Mouse (Mus musculus): ENCODE measurements around the gene Aatk. TPM values are rescaled to one million over a fixed set of nuclear protein-coding genes. Genes with fewer than 3 reads are reported as not detected.
A peak's percentile ranks its signal among the peaks of the same experiment; 100 is the strongest.

Aatk gene
- polyA plus RNA-seq, 1 experiment, result 235 TPM

DNA sequence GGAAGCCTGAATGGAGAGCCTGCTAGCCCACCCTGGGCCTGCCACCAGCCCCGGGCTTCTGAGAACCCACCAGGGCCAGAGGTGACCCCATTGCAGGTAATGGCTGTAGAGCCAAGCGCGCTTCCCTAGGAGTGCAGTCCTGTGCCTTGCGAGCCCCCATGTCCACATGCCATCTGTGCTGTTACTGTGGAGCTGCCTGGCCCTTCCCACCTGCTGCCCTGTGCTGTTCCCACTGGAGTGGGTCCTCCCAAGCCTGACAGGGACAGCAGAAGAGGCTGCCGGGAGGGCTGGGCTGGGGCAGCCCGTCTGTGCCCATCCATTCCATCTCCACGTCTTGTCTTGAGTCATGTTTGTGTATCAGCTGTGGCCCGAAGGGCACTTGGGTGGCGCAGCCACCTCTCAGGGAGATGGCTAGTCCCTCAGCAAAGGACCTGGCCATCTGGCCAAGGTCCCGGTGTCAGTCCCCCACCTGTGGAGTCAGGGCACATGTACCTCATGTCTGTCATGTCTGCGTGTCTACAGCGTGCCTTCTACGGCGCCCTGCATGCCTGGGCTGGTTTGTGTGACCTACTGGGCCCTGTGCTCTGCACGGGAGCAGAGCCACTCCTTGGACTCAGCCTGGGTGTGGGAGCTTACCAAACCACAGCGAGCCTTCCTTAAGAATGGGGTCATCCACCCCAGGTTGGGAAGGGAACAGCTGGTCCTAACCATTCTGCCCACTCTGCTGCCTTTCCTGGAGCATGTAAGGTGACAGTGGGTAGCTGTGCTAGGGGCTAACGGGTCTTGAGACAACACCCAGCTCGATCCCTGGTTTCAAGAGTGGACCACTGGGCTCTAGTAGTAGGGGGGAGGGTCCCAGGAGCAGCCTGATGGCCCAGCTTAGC is 41.3 kb downstream of the Aatk start:
- Histone ChIP-seq H3K4me3 (ENCODE audit: insufficient read depth, low read length) (no peak overlapping the region), H3K4me1 (ENCODE audit: control insufficient read depth, insufficient read depth, low read length) (no peaks in the 10 kb centered on the region), H3K27ac (ENCODE audit: insufficient read depth, low read length) (no peak overlapping the region)
- TF ChIP-seq CTCF (IDR thresholded peaks at IDR 0.05; ENCODE audit: extremely low read depth, insufficient read depth, low read length), result no peak
- TF ChIP-seq POLR2A (IDR thresholded peaks at IDR 0.05; ENCODE audit: extremely low read depth, insufficient read depth, low read length), result no peak; the same call in none of the 2 replicates

DNA sequence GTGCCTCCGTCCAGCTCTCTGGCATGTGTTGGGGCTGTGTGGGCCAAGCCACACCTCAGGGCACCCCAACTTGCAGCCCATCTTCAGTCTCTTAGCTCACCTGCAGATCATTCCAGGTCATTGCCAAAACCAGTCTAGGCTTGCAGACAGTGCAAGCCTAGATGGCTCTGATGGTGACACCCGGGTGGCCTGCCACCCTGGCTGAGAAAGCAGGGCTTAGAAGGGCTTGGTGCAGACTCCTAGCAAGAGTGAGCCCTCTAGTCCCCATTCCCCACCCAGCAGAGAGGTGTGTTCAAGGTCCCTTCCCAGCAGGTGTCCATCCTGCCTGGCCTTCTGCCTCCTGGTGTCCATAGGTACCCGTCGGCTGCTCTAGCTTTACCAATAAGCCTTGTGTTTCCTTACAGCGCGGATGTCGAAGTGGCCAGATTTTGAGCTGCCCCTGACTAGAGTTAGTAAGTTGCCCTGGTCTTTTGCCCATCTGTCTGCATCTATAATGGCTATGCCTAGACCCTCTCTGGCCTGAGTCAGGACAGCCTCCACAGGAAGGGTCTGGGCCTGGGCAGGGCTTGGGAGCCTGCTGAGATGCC is 44.2 kb downstream of the Aatk start:
- no peak overlapping the region for H3K27ac ChIP-seq (ENCODE audit: insufficient read depth, low read length)
- no peaks in the 10 kb centered on the region for H3K4me1 ChIP-seq (ENCODE audit: control insufficient read depth, insufficient read depth, low read length)
- TF ChIP-seq POLR2A (IDR thresholded peaks at IDR 0.05; ENCODE audit: extremely low read depth, insufficient read depth, low read length), result no peak
- no peak overlapping the region for H3K4me3 ChIP-seq (ENCODE audit: insufficient read depth, low read length)

DNA sequence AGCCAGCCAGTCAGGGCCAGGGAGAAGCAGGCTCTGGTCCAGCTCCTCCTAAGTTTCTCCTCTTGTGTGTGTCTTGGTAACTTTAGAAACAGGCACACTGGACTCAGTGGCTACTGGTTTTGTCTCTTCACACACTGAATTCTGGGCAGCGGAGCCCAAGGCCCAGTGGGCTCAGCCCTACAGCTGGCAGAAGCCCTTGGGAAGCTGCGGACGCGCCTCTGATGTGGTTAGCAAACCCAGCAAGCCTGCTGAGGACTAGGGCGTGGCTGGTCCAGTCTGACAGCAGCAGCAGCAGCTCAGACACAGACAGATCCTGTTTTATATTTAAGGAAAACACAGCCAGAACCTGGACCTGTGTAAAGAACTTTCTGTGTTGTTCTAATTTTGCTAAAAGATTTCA is 44.9 kb downstream of the Aatk start:
- no peaks in the 10 kb centered on the region for H3K4me1 ChIP-seq (ENCODE audit: control insufficient read depth, insufficient read depth, low read length)
- no peak overlapping the region for H3K27ac ChIP-seq (ENCODE audit: insufficient read depth, low read length)
- TF ChIP-seq CTCF (IDR thresholded peaks at IDR 0.05; ENCODE audit: extremely low read depth, insufficient read depth, low read length) (no peak), POLR2A (IDR thresholded peaks at IDR 0.05; ENCODE audit: extremely low read depth, insufficient read depth, low read length) (no peak)
- H3K4me3 ChIP-seq (ENCODE audit: insufficient read depth, low read length), result no peak overlapping the region

DNA sequence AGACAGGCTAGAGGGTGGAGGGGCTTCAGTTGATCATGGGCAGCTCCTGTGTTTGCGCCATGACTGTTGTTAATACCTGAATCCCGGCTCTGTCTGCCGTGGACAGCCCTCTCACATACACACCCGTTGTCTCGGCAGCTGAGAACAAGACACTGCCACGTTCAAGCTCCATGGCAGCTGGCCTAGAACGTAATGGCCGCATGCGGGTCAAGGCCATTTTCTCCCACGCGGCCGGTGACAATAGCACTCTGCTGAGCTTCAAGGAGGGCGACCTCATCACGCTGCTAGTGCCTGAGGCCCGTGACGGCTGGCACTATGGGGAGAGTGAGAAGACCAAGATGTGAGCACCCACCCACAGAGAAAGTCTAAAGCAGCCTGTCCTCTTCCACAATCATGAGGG is 49.6 kb downstream of the Aatk start:
- TF ChIP-seq POLR2A (IDR thresholded peaks at IDR 0.05; ENCODE audit: extremely low read depth, insufficient read depth, low read length), result no peak
- no peak for TF ChIP-seq CTCF (IDR thresholded peaks at IDR 0.05; ENCODE audit: extremely low read depth, insufficient read depth, low read length)
- 0 out of 2 replicates have a peak, but pooled peaks cover 1% of the 10 kb centered on the region for H3K4me1 ChIP-seq (ENCODE audit: control insufficient read depth, insufficient read depth, low read length)
- peak overlapping the region; percentile 2; the same call in 1 of the 2 replicates for H3K27ac ChIP-seq (ENCODE audit: insufficient read depth, low read length)
- H3K4me3 ChIP-seq (ENCODE audit: insufficient read depth, low read length), result no peak overlapping the region

DNA sequence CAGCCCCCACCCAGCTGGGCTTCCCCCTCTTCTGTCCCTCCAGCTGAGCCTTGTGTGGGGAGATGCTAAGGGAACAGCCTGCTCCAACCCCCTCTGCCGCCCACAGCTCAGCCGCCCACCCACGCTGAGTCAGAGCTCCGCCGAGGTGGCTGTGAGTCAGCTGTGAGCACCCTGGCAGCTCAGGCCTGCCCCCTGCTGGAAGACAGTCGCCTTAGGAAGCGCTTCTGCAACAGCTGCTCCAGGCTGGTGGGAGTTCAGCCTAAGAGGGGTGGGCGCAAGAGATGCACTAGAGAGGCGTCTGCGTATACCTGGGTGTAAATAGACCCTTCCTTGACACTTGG is 55.7 kb downstream of the Aatk start:
- no peak overlapping the region for H3K4me3 ChIP-seq (ENCODE audit: insufficient read depth, low read length)
- TF ChIP-seq POLR2A (IDR thresholded peaks at IDR 0.05; ENCODE audit: extremely low read depth, insufficient read depth, low read length), result no peak
- TF ChIP-seq CTCF (IDR thresholded peaks at IDR 0.05; ENCODE audit: extremely low read depth, insufficient read depth, low read length), result peak; percentile 85

DNA sequence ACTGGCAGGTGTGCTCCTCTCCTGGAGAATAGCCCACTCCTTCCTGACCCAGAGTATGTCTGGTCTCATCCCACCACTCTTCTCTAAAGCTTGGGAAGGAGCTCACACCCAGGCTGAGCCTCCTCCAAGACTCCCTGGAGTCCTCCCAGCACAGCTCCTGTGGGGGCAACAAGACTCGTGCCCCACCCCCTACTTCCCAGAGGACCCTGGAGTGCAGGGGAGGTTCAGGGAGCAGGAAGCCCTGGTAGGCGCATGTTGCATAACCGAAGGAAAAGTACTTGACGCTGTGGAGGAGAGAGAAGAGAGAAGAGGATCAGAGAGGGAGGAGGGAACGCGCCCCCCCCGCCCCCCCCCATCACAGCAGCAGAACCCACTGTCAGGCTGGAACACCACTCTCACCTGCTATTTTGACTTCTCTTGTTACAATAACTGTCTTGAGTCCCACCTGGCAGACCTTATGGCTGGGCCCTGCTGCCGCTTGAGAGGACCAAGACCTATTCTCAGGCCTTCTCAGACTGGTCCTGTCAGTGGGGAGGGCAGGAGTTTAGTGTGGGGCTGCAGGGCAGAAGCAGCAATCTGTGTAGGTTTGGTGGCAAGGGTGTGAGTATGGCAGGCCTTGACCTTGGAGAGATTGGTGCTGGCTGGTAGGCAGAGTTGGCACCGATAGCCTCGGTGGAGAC is 56.2 kb downstream of the Aatk start:
- Histone ChIP-seq H3K4me1 (ENCODE audit: control insufficient read depth, insufficient read depth, low read length) (peaks cover 31% of the 10 kb centered on the region), H3K27ac (ENCODE audit: insufficient read depth, low read length) (peak overlapping the region; percentile 86), H3K4me3 (ENCODE audit: insufficient read depth, low read length) (no peak overlapping the region)
- TF ChIP-seq POLR2A (IDR thresholded peaks at IDR 0.05; ENCODE audit: extremely low read depth, insufficient read depth, low read length) (0 out of 2 replicates have a peak, but pooled peaks have one; percentile 3), CTCF (IDR thresholded peaks at IDR 0.05; ENCODE audit: extremely low read depth, insufficient read depth, low read length) (no peak)

More for the DNA sequence above, 55.7 kb downstream of the Aatk start:
- Histone ChIP-seq H3K27ac (ENCODE audit: insufficient read depth, low read length) (0 out of 2 replicates have a peak overlapping the region, but pooled peaks have one; percentile 48), H3K4me1 (ENCODE audit: control insufficient read depth, insufficient read depth, low read length) (peaks cover 28% of the 10 kb centered on the region)

DNA sequence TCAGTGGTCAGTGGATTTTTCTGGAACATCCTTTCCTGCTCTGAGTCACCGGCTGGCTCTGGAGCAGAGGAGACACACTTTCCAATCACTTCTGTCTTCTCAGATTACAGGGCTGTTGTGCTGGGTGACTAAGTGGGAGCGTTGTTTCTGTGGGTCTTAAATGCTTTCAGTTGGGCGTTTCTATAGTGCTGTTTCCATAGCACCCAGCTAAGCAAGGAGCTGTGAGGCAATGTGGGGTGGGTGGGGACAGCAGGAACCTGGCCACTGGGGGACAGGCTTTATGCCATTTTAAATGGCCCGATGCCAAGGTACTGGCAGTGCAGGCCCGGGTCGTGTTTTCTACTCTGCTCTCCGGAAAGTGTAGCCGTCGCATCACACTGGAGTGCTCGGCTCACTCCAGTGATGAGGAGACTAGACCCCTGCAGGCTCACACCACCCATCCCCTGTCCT is 57.8 kb downstream of the Aatk start:
- peak overlapping the region; percentile 86 for H3K27ac ChIP-seq (ENCODE audit: insufficient read depth, low read length)

DNA sequence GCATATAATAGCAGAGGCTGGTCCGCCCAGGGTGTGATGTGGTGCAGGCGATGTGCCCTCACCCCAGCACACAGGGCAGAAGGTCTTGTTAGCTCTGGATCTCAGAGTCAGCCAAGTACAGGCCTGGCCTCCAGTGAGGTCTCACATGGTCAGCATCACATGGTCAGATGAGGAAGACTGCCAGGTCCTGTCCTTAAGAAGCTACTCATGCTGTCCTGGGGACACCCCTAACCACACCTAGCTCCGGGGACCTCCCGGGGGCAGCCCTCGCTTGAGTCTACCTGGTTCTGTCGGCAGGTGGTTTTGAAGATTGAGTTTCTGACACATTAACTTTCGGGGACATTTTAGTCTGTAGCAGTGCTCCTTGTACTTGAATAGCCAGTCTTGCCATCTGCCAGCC is 58.6 kb downstream of the Aatk start:
- Histone ChIP-seq H3K4me3 (ENCODE audit: insufficient read depth, low read length) (no peak overlapping the region), H3K4me1 (ENCODE audit: control insufficient read depth, insufficient read depth, low read length) (peaks cover 31% of the 10 kb centered on the region), H3K27ac (ENCODE audit: insufficient read depth, low read length) (0 out of 2 replicates have a peak overlapping the region, but pooled peaks have one; percentile 59)
- no peak for TF ChIP-seq CTCF (IDR thresholded peaks at IDR 0.05; ENCODE audit: extremely low read depth, insufficient read depth, low read length)
- TF ChIP-seq POLR2A (IDR thresholded peaks at IDR 0.05; ENCODE audit: extremely low read depth, insufficient read depth, low read length), result no peak

More for the DNA sequence above, 57.8 kb downstream of the Aatk start:
- Histone ChIP-seq H3K4me3 (ENCODE audit: insufficient read depth, low read length) (no peak overlapping the region), H3K4me1 (ENCODE audit: control insufficient read depth, insufficient read depth, low read length) (peaks cover 31% of the 10 kb centered on the region)
- TF ChIP-seq POLR2A (IDR thresholded peaks at IDR 0.05; ENCODE audit: extremely low read depth, insufficient read depth, low read length), result 0 out of 2 replicates have a peak, but pooled peaks have one; percentile 16
- no peak for TF ChIP-seq CTCF (IDR thresholded peaks at IDR 0.05; ENCODE audit: extremely low read depth, insufficient read depth, low read length)

DNA sequence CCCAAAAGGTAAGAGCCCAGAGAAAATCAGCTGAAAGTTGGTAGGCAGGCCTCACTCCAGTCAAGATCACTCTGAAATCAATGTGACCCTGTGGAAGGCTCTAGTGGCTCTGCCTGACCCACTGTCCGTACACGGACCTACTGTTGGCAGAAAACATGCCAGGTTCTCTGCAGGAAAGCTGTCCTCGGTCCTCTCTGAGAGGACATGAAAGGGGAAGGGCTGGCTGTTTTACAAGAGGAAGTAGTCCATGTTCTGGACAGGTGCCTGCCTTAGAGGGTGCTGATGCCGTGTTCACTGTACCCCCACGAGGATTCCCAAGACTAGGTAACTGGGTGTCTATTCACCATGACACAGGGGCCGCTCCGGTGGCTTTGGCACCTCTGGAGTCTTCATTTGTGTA is 59.1 kb downstream of the Aatk start:
- H3K4me1 ChIP-seq (ENCODE audit: control insufficient read depth, insufficient read depth, low read length), result peaks cover 31% of the 10 kb centered on the region
- peak overlapping the region; percentile 59 for H3K27ac ChIP-seq (ENCODE audit: insufficient read depth, low read length)
- no peak overlapping the region for H3K4me3 ChIP-seq (ENCODE audit: insufficient read depth, low read length)
- TF ChIP-seq CTCF (IDR thresholded peaks at IDR 0.05; ENCODE audit: extremely low read depth, insufficient read depth, low read length) (no peak), POLR2A (IDR thresholded peaks at IDR 0.05; ENCODE audit: extremely low read depth, insufficient read depth, low read length) (no peak)
